ENCODE assay signal across 21 mouse cellular contexts in genomic region chr2:166254581-166254980, GRCm38 (mm10).
DNase-seq lines count a peak whose midpoint lies in the region; ATAC-seq and TF ChIP-seq lines count a peak whose summit lies in the region.
"Had no signal": no experiment of that assay in that cellular context is flagged by ENCODE, and none has a peak within 500 bp of the region (broad histone marks: within the 10 kb centered on the region; RNA-seq: fewer than 3 reads in every experiment).

No protein-coding gene starts in this region.

- H3K9ac ChIP-seq in forebrain, embryonic 12.5 days: no peak overlapping the region
- no peak overlapping the region for H3K9ac ChIP-seq in forebrain, embryonic 15.5 days (replicated peaks)
- no peak overlapping the region for H3K9ac ChIP-seq in midbrain, embryonic 11.5 days (ENCODE audit: low read length)
- H3K9ac ChIP-seq in stomach, postnatal 0 days (ENCODE audit: low read length): no peak overlapping the region
- H3K9ac ChIP-seq: kidney, embryonic 15.5 days; liver, postnatal 0 days; midbrain, embryonic 12.5 days had no signal

- ATAC-seq in forebrain, embryonic 12.5 days (ENCODE audit: low FRiP score): no peak
- no peak for ATAC-seq in forebrain, embryonic 15.5 days (replicated peaks)
- ATAC-seq in midbrain, embryonic 11.5 days (ENCODE audit: low FRiP score): no peak
- no peak for ATAC-seq in stomach, postnatal 0 days (ENCODE audit: low FRiP score, low TSS enrichment)
- ATAC-seq: forebrain, embryonic 14.5 days; intestine, postnatal 0 days; liver, postnatal 0 days; lung, postnatal 0 days had no signal

- no peak for TF ChIP-seq EP300 in stomach, postnatal 0 days (optimal IDR thresholded peaks at IDR 0.05)

- peaks cover 3% of the 10 kb centered on the region; the same call in 1 of the 2 replicates for H3K27me3 ChIP-seq in forebrain, embryonic 12.5 days
- no peaks in the 10 kb centered on the region for H3K27me3 ChIP-seq in forebrain, embryonic 15.5 days
- H3K27me3 ChIP-seq in midbrain, embryonic 10.5 days (ENCODE audit: low read depth, poor library complexity, severe bottlenecking): peaks cover 20% of the 10 kb centered on the region
- no peaks in the 10 kb centered on the region for H3K27me3 ChIP-seq in midbrain, embryonic 11.5 days (ENCODE audit: control insufficient read depth, insufficient read depth, low read length)
- H3K27me3 ChIP-seq in stomach, postnatal 0 days (ENCODE audit: control insufficient read depth, insufficient read depth, low read length): no peaks in the 10 kb centered on the region
- H3K27me3 ChIP-seq: kidney, embryonic 15.5 days had no signal

- WGBS in forebrain, embryonic 12.5 days: 75% methylated on average over 6 of the region's 6 CpGs
- 77% methylated on average over 6 of the region's 6 CpGs for WGBS in forebrain, embryonic 15.5 days
- WGBS in midbrain, embryonic 10.5 days: 85% methylated on average over 6 of the region's 6 CpGs
- WGBS in midbrain, embryonic 11.5 days: 74% methylated on average over 6 of the region's 6 CpGs
- 88% methylated on average over 6 of the region's 6 CpGs for WGBS in stomach, postnatal 0 days

- 0 out of 2 replicates have a peak overlapping the region, but pooled peaks have one; percentile 8 for H3K27ac ChIP-seq in forebrain, embryonic 12.5 days
- no peak overlapping the region for H3K27ac ChIP-seq in forebrain, embryonic 15.5 days (replicated peaks)
- H3K27ac ChIP-seq in midbrain, embryonic 10.5 days (replicated peaks): peak overlapping the region; percentile 7; the same call in 1 of the 2 replicates
- H3K27ac ChIP-seq in midbrain, embryonic 11.5 days (ENCODE audit: low read depth, low read length): no peak overlapping the region; the same call in 1 of the 2 replicates
- no peak overlapping the region for H3K27ac ChIP-seq in stomach, postnatal 0 days (replicated peaks)
- H3K27ac ChIP-seq: heart, embryonic 10.5 days; kidney, embryonic 15.5 days; midbrain, embryonic 12.5 days had no signal

- peaks cover 22% of the 10 kb centered on the region for H3K4me1 ChIP-seq in forebrain, embryonic 12.5 days
- peaks cover 12% of the 10 kb centered on the region for H3K4me1 ChIP-seq in forebrain, embryonic 15.5 days
- H3K4me1 ChIP-seq in midbrain, embryonic 10.5 days: peaks cover 46% of the 10 kb centered on the region
- peaks cover 13% of the 10 kb centered on the region for H3K4me1 ChIP-seq in midbrain, embryonic 11.5 days (ENCODE audit: control insufficient read depth, insufficient read depth, low read length)
- H3K4me1 ChIP-seq in stomach, postnatal 0 days (replicated peaks; ENCODE audit: control insufficient read depth, insufficient read depth): no peaks in the 10 kb centered on the region; the same call in none of the 2 replicates

- DNase-seq in midbrain, embryonic 10.5 days (ENCODE audit: low spot score): no peak
- no peak for DNase-seq in midbrain, embryonic 11.5 days (ENCODE audit: low spot score, missing footprints)
- DNase-seq in ES-CJ7 (ENCODE audit: low read depth, low spot score): peak; percentile 91
- DNase-seq in stomach, postnatal 0 days (ENCODE audit: low spot score): no peak
- DNase-seq in neural tube, embryonic 10.5 days (ENCODE audit: extremely low spot score, low spot score): no peak
- DNase-seq: adrenal gland, postnatal 36 days; cerebellum, adult 11 months; cerebellum, postnatal 10 days; heart, postnatal 4 days; kidney, postnatal 4 days; layer of hippocampus, adult 9-11 months; liver, postnatal 0 days had no signal

- peak; percentile 19; the same call in 1 of the 2 replicates for TF ChIP-seq CTCF in stomach, postnatal 0 days (IDR thresholded peaks at IDR 0.05; ENCODE audit: low read depth)

- no peaks in the 10 kb centered on the region for H3K9me3 ChIP-seq in forebrain, embryonic 12.5 days
- no peaks in the 10 kb centered on the region for H3K9me3 ChIP-seq in forebrain, embryonic 15.5 days
- peaks cover 3% of the 10 kb centered on the region; the same call in 1 of the 2 replicates for H3K9me3 ChIP-seq in midbrain, embryonic 10.5 days (replicated peaks)
- no peaks in the 10 kb centered on the region for H3K9me3 ChIP-seq in midbrain, embryonic 11.5 days (ENCODE audit: control insufficient read depth, low read length)
- no peaks in the 10 kb centered on the region for H3K9me3 ChIP-seq in stomach, postnatal 0 days (ENCODE audit: control insufficient read depth, low read length)
- H3K9me3 ChIP-seq: heart, embryonic 10.5 days; kidney, embryonic 15.5 days; midbrain, embryonic 12.5 days had no signal

- H3K36me3 ChIP-seq in forebrain, embryonic 12.5 days (replicated peaks): no peaks in the 10 kb centered on the region
- H3K36me3 ChIP-seq in forebrain, embryonic 15.5 days: no peaks in the 10 kb centered on the region
- no peaks in the 10 kb centered on the region for H3K36me3 ChIP-seq in midbrain, embryonic 10.5 days
- H3K36me3 ChIP-seq in midbrain, embryonic 11.5 days (ENCODE audit: control insufficient read depth, insufficient read depth, low read length): no peaks in the 10 kb centered on the region
- H3K36me3 ChIP-seq in stomach, postnatal 0 days (ENCODE audit: control insufficient read depth, insufficient read depth, low read length): no peaks in the 10 kb centered on the region
- H3K36me3 ChIP-seq: heart, embryonic 10.5 days; kidney, embryonic 15.5 days; midbrain, embryonic 12.5 days had no signal

- H3K4me3 ChIP-seq in forebrain, embryonic 12.5 days (replicated peaks): no peak overlapping the region
- H3K4me3 ChIP-seq in forebrain, embryonic 15.5 days: no peak overlapping the region
- no peak overlapping the region for H3K4me3 ChIP-seq in midbrain, embryonic 10.5 days
- H3K4me3 ChIP-seq in midbrain, embryonic 11.5 days (ENCODE audit: low read depth, low read length): no peak overlapping the region
- H3K4me3 ChIP-seq in stomach, postnatal 0 days (ENCODE audit: low read depth, low read length): no peak overlapping the region
- H3K4me3 ChIP-seq: heart, embryonic 10.5 days; kidney, embryonic 15.5 days; midbrain, embryonic 12.5 days; myocyte had no signal

- no peak overlapping the region for H3K4me2 ChIP-seq in forebrain, embryonic 12.5 days
- H3K4me2 ChIP-seq in forebrain, embryonic 15.5 days (replicated peaks): no peak overlapping the region
- no peak overlapping the region for H3K4me2 ChIP-seq in midbrain, embryonic 11.5 days
- no peak overlapping the region for H3K4me2 ChIP-seq in stomach, postnatal 0 days (replicated peaks; ENCODE audit: low read depth)
- H3K4me2 ChIP-seq: kidney, embryonic 15.5 days; midbrain, embryonic 12.5 days had no signal

Comparison
In these comparisons a context has a peak if more than half of its experiments do, and no peak if none do; other contexts are left out.
1. H3K27ac ChIP-seq: peak in forebrain, embryonic 12.5 days (single experiment) and midbrain, embryonic 10.5 days (single experiment); none in forebrain, embryonic 15.5 days (single experiment), midbrain, embryonic 11.5 days (single experiment) and stomach, postnatal 0 days (single experiment).